Mouse (Mus musculus) forebrain, postnatal 0 days (tissue): Measurements from ENCODE around the gene Tmem136. TPM values are rescaled to one million over a fixed set of nuclear protein-coding genes. Genes with fewer than 3 reads are reported as not detected.

ENCODE experiments used
- ATAC-seq: fragments of 200-750 bp; cut with Nextera tagmentation; 2 replicates; pipeline ENCODE4 v1.8.0; 2017; ENCODE audit warnings: mild to moderate bottlenecking, moderate library complexity
- DNase-seq: peaks from one replicate; pipeline ENCODE4 v3.0.0-alpha.2; 2015
- H3K27ac ChIP-seq: fragments of 300-500 bp; sonication (generic); 2 replicates; pipeline ENCODE4 v1.5.1; 2014; ENCODE audit warnings: low read depth, mild to moderate bottlenecking, antibody characterized with exemption, low read length, moderate library complexity, mixed read lengths
- H3K27me3 ChIP-seq: fragments of 300-500 bp; sonication (generic); 2 replicates; pipeline ENCODE4 v1.6.1; 2014; ENCODE audit warnings: mild to moderate bottlenecking, low read length, mixed read lengths; ENCODE audit not compliant: insufficient read depth
- H3K36me3 ChIP-seq: fragments of 300-500 bp; sonication (generic); 2 replicates; pipeline ENCODE4 v1.6.1; 2014; ENCODE audit warnings: mild to moderate bottlenecking, moderate library complexity; ENCODE audit not compliant: insufficient read depth
- H3K4me1 ChIP-seq: fragments of 300-500 bp; sonication (generic); 2 replicates; pipeline ENCODE4 v1.6.1; 2014; ENCODE audit warnings: antibody characterized with exemption; ENCODE audit not compliant: insufficient read depth
- H3K4me2 ChIP-seq: fragments of 300-500 bp; sonication (generic); 2 replicates; pipeline ENCODE4 v1.6.1; 2014; ENCODE audit warnings: low read depth, mild to moderate bottlenecking, moderate library complexity
- H3K4me3 ChIP-seq: fragments of 300-500 bp; sonication (generic); 2 replicates; pipeline ENCODE4 v1.5.1; 2014; ENCODE audit warnings: low read depth, low read length, mixed read lengths
- H3K9ac ChIP-seq: fragments of 300-500 bp; sonication (generic); 2 replicates; pipeline ENCODE4 v1.6.1; 2014; ENCODE audit warnings: mild to moderate bottlenecking
- H3K9me3 ChIP-seq: fragments of 300-500 bp; sonication (generic); 2 replicates; pipeline ENCODE4 v1.6.1; 2016; ENCODE audit warnings: low read length
- CTCF ChIP-seq: sonication (generic); IDR thresholded peaks from 2 replicates; pipeline ENCODE4 v1.5.1; 2016; ENCODE audit warnings: antibody characterized with exemption, control low read depth, low read depth
- WGBS: fragments of 180-500 bp; shearing (Covaris S2); extraction: QIAGEN DNeasy Blood & Tissue Kit; methylation state at CpG from one replicate; pipeline ENCODE4 v1.1.7; 2014; 5-methylcytosine and 5-hydroxymethylcytosine counted together
- polyA plus RNA-seq: library from polyadenylated mRNA; unstranded; fragments of >200 nt; fragmentation: Nextera tagmentation; extraction: Ambion mirVana; gene quantifications from 2 replicates; pipeline ENCODE4 v1.2.1, GENCODE M21; 2015
- total RNA-seq: library from RNA; depleted of rRNA; stranded (reverse); fragments of >200 nt; gene quantifications from 2 replicates; pipeline ENCODE4 v1.2.3, GENCODE M21; 2014

The Tmem136 gene
- total and polyA plus RNA-seq, 2 experiments from 2014 or later = 6.2 to 7.5 TPM

GRCm38 (mm10) chr9:43083441-43084055 is 32.8 kb downstream of the Tmem136 start:
- ATAC-seq = no peak
- WGBS = 22% methylated on average over 7 of the region's 7 CpGs
- DNase-seq = no peak
- H3K4me3 ChIP-seq = no peak overlapping the region
- H3K4me2 ChIP-seq = no peak overlapping the region
- no peaks in the 10 kb centered on the region for H3K9me3 ChIP-seq
- H3K4me1 ChIP-seq = no peaks in the 10 kb centered on the region
- no peak overlapping the region for H3K27ac ChIP-seq
- H3K27me3 ChIP-seq = no peaks in the 10 kb centered on the region
- TF ChIP-seq CTCF = no peak
- no peak overlapping the region for H3K9ac ChIP-seq
- no peaks in the 10 kb centered on the region for H3K36me3 ChIP-seq

GRCm38 (mm10) chr9:43078711-43079110 is 37.7 kb downstream of the Tmem136 start:
- no peak overlapping the region for H3K4me2 ChIP-seq
- H3K9me3 ChIP-seq = no peaks in the 10 kb centered on the region
- no peak overlapping the region for H3K9ac ChIP-seq
- no peak overlapping the region for H3K4me3 ChIP-seq
- DNase-seq (no peak), ATAC-seq (no peak)
- H3K4me1 ChIP-seq = no peaks in the 10 kb centered on the region
- no peaks in the 10 kb centered on the region for H3K36me3 ChIP-seq
- TF ChIP-seq CTCF = no peak
- no peaks in the 10 kb centered on the region for H3K27me3 ChIP-seq
- 95% methylated on average over 3 of the region's 3 CpGs for WGBS
- H3K27ac ChIP-seq = no peak overlapping the region

DNA sequence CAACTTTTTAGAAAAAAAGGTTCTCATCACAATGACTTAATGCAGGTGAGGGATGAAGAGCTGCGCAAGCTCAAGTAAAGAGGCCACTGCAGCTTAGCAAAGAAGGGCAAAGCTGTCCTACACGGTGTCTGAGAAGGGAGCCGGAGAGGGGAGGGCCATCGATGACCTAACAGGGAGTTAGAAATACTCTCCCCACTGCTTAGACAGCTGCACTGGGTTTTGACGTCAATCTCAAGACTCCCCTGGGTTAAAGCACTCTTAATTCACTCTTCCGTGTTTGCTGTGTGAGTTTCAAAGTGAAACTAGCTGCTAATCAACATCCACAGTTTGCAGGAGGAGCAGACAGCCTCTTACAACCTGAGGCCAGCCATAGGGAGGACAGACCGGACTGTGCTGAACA is 40.2 kb downstream of the Tmem136 start:
- H3K9me3 ChIP-seq = no peaks in the 10 kb centered on the region
- no peak for TF ChIP-seq CTCF
- no peak overlapping the region for H3K9ac ChIP-seq
- H3K36me3 ChIP-seq = no peaks in the 10 kb centered on the region
- H3K4me3 ChIP-seq = no peak overlapping the region
- H3K4me1 ChIP-seq = peaks cover 6% of the 10 kb centered on the region; the same call in 1 of the 2 replicates
- no peaks in the 10 kb centered on the region for H3K27me3 ChIP-seq
- WGBS = 77% methylated on average over 7 of the region's 7 CpGs
- H3K4me2 ChIP-seq = no peak overlapping the region
- DNase-seq = no peak
- no peak for ATAC-seq
- no peak overlapping the region for H3K27ac ChIP-seq

GRCm38 (mm10) chr9:43074611-43075010 is 41.8 kb downstream of the Tmem136 start:
- ATAC-seq (no peak), DNase-seq (no peak)
- Histone ChIP-seq H3K27ac (no peak overlapping the region), H3K9ac (no peak overlapping the region), H3K27me3 (no peaks in the 10 kb centered on the region), H3K36me3 (no peaks in the 10 kb centered on the region), H3K4me1 (peaks cover 6% of the 10 kb centered on the region; the same call in 1 of the 2 replicates), H3K4me3 (no peak overlapping the region), H3K4me2 (no peak overlapping the region), H3K9me3 (no peaks in the 10 kb centered on the region)
- WGBS = 90% methylated on average over 1 of the region's 1 CpGs
- no peak for TF ChIP-seq CTCF

DNA sequence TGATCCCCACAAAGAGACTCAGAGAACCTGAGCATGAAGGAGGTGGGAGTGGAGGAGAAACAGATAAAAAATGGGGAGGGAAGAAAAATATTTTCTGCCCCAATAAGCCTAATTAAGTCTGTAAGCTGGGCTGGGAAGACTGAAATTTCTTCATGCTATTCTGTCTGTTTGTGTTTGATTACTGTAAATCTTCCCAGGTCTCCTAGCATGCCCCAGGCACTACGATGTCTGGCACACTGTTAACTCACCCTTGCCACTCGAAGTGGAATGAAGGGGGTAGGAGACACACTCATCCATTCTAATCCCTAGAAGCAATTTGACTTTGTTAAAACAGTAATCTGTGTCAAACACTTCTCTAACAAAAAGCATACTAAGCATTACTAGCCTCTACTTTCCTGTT is 44.6 kb downstream of the Tmem136 start:
- ATAC-seq (no peak), DNase-seq (no peak)
- H3K27ac ChIP-seq = peak overlapping the region; percentile 86
- no peaks in the 10 kb centered on the region for H3K27me3 ChIP-seq
- H3K9me3 ChIP-seq = no peaks in the 10 kb centered on the region
- no peak for TF ChIP-seq CTCF
- 2% methylated on average over 2 of the region's 2 CpGs for WGBS
- H3K4me1 ChIP-seq = peaks cover 26% of the 10 kb centered on the region
- peak overlapping the region; percentile 34 for H3K4me2 ChIP-seq
- peak overlapping the region; percentile 61; the same call in 1 of the 2 replicates for H3K9ac ChIP-seq
- H3K36me3 ChIP-seq = no peaks in the 10 kb centered on the region
- H3K4me3 ChIP-seq = peak overlapping the region; percentile 46

DNA sequence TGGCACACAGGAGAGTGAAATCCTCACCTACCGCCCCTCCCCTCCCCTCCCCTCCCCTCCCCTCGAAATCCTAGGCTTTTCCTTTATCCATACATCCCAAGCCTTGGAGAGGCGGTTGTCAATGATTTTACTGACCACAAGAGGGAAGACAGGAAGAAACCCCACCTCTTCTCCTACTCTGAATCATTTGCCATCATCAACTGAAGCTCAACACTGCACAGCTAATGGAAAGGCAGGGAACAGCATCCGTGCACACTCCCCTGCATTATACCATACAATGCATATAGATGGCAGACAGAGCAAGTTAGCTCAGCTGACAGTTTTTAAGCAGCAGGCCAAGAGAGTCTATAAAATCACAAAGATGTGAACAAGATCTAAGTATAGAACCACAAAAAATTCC is 45.2 kb downstream of the Tmem136 start:
- peak overlapping the region; percentile 61 for H3K9ac ChIP-seq
- H3K4me2 ChIP-seq = peak overlapping the region; percentile 34
- H3K27ac ChIP-seq = peak overlapping the region; percentile 86
- peak overlapping the region; percentile 46 for H3K4me3 ChIP-seq
- WGBS = 11% methylated on average over 4 of the region's 4 CpGs
- no peaks in the 10 kb centered on the region for H3K9me3 ChIP-seq
- ATAC-seq (peak; percentile 97), DNase-seq (peak; percentile 85)
- no peaks in the 10 kb centered on the region for H3K27me3 ChIP-seq
- H3K4me1 ChIP-seq = peaks cover 31% of the 10 kb centered on the region
- TF ChIP-seq CTCF = peak; percentile 69
- no peaks in the 10 kb centered on the region for H3K36me3 ChIP-seq

DNA sequence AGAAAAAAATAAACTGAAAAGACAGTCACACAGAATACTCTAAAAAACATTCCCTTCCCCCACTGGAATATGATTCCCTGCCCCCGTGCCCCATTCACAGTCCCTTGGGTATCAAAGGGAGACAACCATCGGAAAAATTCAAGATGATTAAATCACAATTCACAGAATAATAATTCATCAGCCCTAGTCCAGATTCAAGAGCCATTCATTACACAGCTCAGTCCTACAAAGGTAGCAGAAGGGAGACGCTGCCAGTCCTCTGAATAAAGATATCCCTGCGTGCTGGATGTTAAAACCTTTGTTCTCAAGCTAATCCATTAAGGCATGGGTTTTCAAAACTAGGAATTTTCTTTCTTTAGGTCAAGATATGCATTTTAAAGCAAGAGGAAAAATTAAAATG is 45.8 kb downstream of the Tmem136 start:
- Histone ChIP-seq H3K4me2 (peak overlapping the region; percentile 47; the same call in 1 of the 2 replicates), H3K27me3 (no peaks in the 10 kb centered on the region), H3K4me1 (peaks cover 31% of the 10 kb centered on the region), H3K9me3 (no peaks in the 10 kb centered on the region), H3K36me3 (no peaks in the 10 kb centered on the region), H3K27ac (peak overlapping the region; percentile 86), H3K9ac (peak overlapping the region; percentile 61), H3K4me3 (peak overlapping the region; percentile 46)
- ATAC-seq = peak; percentile 24; the same call in 1 of the 2 replicates
- 14% methylated on average over 4 of the region's 4 CpGs for WGBS
- DNase-seq = peak; percentile 53
- TF ChIP-seq CTCF = no peak
